Mouse (Mus musculus) heart, adult 2 months (tissue): ENCODE measurements around the gene Ankrd13a. TPM values are rescaled to one million over a fixed set of nuclear protein-coding genes. Genes with fewer than 3 reads are reported as not detected.

ENCODE experiments used
- DNase-seq, 2 experiments: peaks; one replicate each; pipeline ENCODE4 v3.0.0; 2021
- H3K27ac ChIP-seq: fragments of 200-600 bp; 2 replicates; pipeline ENCODE4 v1.8.1; 2022
- H3K27me3 ChIP-seq: fragments of 200-500 bp; 2 replicates; pipeline ENCODE4 v1.6.1; 2012; ENCODE audit warnings: mild to moderate bottlenecking, low read length, inconsistent platforms, mixed read lengths; ENCODE audit not compliant: control insufficient read depth, insufficient read depth
- H3K36me3 ChIP-seq: fragments of 200-500 bp; 2 replicates; pipeline ENCODE4 v1.6.1; 2012; ENCODE audit warnings: low read length, inconsistent platforms; ENCODE audit not compliant: control insufficient read depth, insufficient read depth
- H3K4me1 ChIP-seq: fragments of 200-500 bp; 2 replicates; pipeline ENCODE4 v1.6.1; 2011; ENCODE audit warnings: low read length; ENCODE audit not compliant: control insufficient read depth, insufficient read depth
- H3K4me3 ChIP-seq: fragments of 200-600 bp; 2 replicates; pipeline ENCODE4 v1.8.1; 2022
- H3K79me2 ChIP-seq: fragments of 200-500 bp; replicated peaks from 2 replicates; pipeline ENCODE4 v1.6.1; 2012; ENCODE audit warnings: mild to moderate bottlenecking, inconsistent platforms, low read length, moderate library complexity, mixed read lengths; ENCODE audit not compliant: control insufficient read depth, insufficient read depth
- H3K9ac ChIP-seq: fragments of 200-500 bp; 2 replicates; pipeline ENCODE4 v1.6.1; 2012; ENCODE audit warnings: low read depth, mild to moderate bottlenecking, control low read depth, inconsistent platforms, low read length, mixed read lengths
- CTCF ChIP-seq: fragments of 200-600 bp; IDR thresholded peaks from 2 replicates; pipeline ENCODE4 v1.8.1; 2022; ENCODE audit warnings: antibody characterized with exemption, mild to moderate bottlenecking, moderate library complexity
- EP300 ChIP-seq: fragments of 200-500 bp; IDR thresholded peaks from 2 replicates; pipeline ENCODE4 v1.6.1; 2011; ENCODE audit warnings: low read depth, low read length, control low read depth; ENCODE audit not compliant: insufficient read depth
- POLR2A ChIP-seq: fragments of 200-500 bp; IDR thresholded peaks from 2 replicates; pipeline ENCODE4 v1.6.1; 2011; ENCODE audit warnings: mild to moderate bottlenecking, low read depth, low read length, control low read depth; ENCODE audit not compliant: insufficient read depth
- WGBS: fragments of 180-500 bp; shearing (Covaris S2); methylation state at CpG from one replicate; pipeline ENCODE4 v1.1.7; 2018; 5-methylcytosine and 5-hydroxymethylcytosine counted together
- intact Hi-C: fragments of 180-260 bp; cut with DNase I; formaldehyde crosslinking; loops from one replicate; pipeline ENCODE4 v1.15.1; 2025
- polyA plus RNA-seq: library from polyadenylated mRNA; depleted of rRNA; stranded (reverse); fragments of >200 nt; gene quantifications from 2 replicates; pipeline ENCODE4 v1.2.3, GENCODE M21; 2012
- total RNA-seq, 2 experiments: library from RNA; stranded (reverse); gene quantifications; 2 replicates each; pipeline ENCODE4 v1.2.3; 2021

Ankrd13a gene
- total and polyA plus RNA-seq, 3 experiments = 21.3 to 32.9 (median 31.4) TPM

DNA sequence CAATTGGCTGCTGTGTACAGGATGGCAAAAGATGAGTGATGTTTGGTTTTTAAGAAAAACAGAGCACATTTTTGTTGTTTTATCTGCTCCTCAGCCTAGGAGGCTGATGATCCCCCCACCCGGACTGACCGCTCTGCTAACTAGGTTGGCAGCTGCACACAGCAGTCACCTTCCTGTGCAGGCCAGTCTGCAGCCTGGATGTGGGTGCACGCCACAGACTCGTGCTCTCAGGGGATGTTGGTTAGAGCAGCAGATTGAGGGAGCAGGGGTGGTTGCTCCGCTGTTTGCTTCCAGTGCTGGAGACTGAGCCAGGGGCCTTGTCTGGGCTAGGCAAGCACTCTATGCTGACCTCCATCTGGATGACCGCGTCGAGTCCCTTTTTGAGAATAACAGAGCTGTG is 4.7 kb upstream of the Ankrd13a start:
- Histone ChIP-seq H3K4me3 (no peak overlapping the region), H3K9ac (peak overlapping the region; percentile 30; the same call in 1 of the 2 replicates), H3K27ac (peak overlapping the region; percentile 9; the same call in 1 of the 2 replicates), H3K79me2 (peaks cover 12% of the 10 kb centered on the region), H3K36me3 (no peaks in the 10 kb centered on the region; the same call in 1 of the 2 replicates), H3K4me1 (peaks cover 12% of the 10 kb centered on the region), H3K27me3 (no peaks in the 10 kb centered on the region)
- DNase-seq = peak in 1 of 2 experiments; percentile 21
- TF ChIP-seq CTCF (no peak), EP300 (no peak), POLR2A (no peak)
- 61% methylated on average over 8 of the region's 8 CpGs for WGBS
- intact Hi-C loops = loop anchor here (5.0 kb wide), 1 partner anchor 32 kb away; no protein-coding TSS in a partner anchor

DNA sequence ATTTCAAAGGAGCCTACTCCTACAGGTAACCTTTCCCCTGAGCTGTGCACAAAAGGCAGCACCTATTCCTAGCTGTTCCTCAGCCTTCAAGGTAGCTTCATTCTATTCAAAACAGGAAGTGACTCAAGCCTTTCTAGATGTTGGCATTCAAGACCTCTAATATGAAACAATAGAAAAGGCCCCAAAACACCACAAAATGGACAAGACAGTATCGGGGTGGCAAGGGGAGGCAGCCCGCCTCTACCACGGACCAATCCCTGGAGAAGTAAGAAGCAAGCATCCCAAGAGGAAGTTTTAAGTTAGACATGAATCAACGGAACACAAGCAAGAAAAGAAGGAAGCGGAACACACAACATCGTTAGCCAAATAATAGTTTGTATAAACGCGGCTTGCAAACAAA is 2.7 kb upstream of the Ankrd13a start:
- no peak for TF ChIP-seq CTCF
- no peak for TF ChIP-seq POLR2A
- TF ChIP-seq EP300 = no peak
- intact Hi-C loops = loop anchor here (5.0 kb wide), 1 partner anchor 34 kb away; no protein-coding TSS in a partner anchor
- peak overlapping the region; percentile 99 for H3K27ac ChIP-seq
- peak in 1 of 2 experiments; percentile 21 for DNase-seq
- no peaks in the 10 kb centered on the region for H3K27me3 ChIP-seq
- H3K9ac ChIP-seq = peak overlapping the region; percentile 99
- H3K36me3 ChIP-seq = no peaks in the 10 kb centered on the region; the same call in 1 of the 2 replicates
- 32% methylated on average over 8 of the region's 8 CpGs for WGBS
- peaks cover 14% of the 10 kb centered on the region for H3K4me1 ChIP-seq
- H3K4me3 ChIP-seq = peak overlapping the region; percentile 86
- peaks cover 14% of the 10 kb centered on the region for H3K79me2 ChIP-seq

DNA sequence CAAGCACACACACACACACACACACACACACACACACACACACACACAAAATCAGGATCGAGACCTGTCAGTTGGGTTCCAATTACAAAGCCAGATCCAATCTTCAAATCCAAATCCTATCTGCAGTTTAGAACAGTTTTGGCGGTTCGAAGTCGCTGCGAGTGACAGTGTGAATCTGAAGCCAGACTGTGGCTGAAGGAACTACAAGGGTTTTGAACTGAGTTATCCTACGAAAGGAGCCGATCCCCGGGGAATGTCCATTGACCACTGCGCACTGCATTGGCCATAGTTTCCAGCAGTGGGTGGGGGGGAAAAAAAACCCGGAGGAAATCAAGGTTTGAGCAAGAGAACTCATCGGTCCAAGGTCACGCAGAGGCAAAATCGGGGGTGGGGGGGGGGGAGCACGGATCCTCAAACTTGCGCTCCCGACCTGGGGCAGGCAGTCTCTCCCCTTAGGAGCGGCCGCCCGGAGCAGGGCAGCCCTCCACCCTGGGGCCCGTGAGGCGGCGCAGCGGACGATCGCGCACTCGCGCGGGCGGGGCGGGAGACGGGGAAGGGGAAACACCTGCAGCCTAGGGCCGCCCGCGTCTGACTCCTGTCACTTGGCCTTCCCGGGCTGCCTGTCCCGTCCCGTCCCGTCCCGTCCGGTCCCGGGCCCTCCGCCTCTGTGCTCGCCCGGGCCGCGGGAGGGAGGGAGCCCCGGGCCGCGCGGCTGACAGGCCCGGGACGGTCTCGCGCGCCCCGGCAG is 1.8 kb upstream of the Ankrd13a start:
- Histone ChIP-seq H3K27ac (peak overlapping the region; percentile 99), H3K36me3 (no peaks in the 10 kb centered on the region; the same call in 1 of the 2 replicates), H3K79me2 (peaks cover 14% of the 10 kb centered on the region), H3K4me1 (peaks cover 14% of the 10 kb centered on the region), H3K27me3 (no peaks in the 10 kb centered on the region), H3K4me3 (peak overlapping the region; percentile 86), H3K9ac (peak overlapping the region; percentile 99)
- no peak for TF ChIP-seq CTCF
- no peak for TF ChIP-seq EP300
- TF ChIP-seq POLR2A = no peak
- peak; percentile 81 to 82 for DNase-seq
- 1% methylated on average over 57 of the region's 57 CpGs for WGBS
- intact Hi-C loops = loop anchor here (5.0 kb wide), 1 partner anchor 35 kb away; no protein-coding TSS in a partner anchor

- under 1% methylated on average over 52 of the region's 52 CpGs for WGBS
- TF ChIP-seq POLR2A (peak; percentile 82), EP300 (peak; percentile 89; the same call in 1 of the 2 replicates), CTCF (no peak)
These were observed 1.2 kb upstream of the Ankrd13a start for GRCm38 (mm10) chr5:114773211-114773710.

DNA sequence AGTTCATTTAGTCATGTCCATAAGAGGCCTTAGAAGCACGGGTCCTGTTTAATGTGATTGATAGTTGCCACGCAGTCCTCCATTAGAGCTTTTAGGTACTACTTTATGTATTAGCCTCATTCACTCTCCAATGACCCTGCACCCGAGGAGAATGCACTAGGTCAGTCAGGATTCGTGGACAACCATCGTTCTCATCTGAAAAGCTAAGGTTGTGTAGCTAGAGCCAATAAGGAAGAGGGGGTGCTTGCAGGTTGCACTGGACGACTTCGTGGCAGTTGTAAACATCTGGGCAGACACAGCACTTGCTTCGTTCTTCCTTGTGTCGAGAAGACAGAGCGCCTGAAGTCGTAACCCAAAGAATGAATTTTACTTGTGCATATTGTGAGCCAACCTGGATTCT is 697 bp upstream of the Ankrd13a start:
- TF ChIP-seq CTCF = no peak
- intact Hi-C loops = loop anchor here (1.0 to 5.0 kb wide), 2 partner anchors 32 to 36 kb away; no protein-coding TSS in a partner anchor
- DNase-seq = peak in 1 of 2 experiments; percentile 54
- peak overlapping the region; percentile 86 for H3K4me3 ChIP-seq
- H3K79me2 ChIP-seq = peaks cover 13% of the 10 kb centered on the region
- no peaks in the 10 kb centered on the region; the same call in 1 of the 2 replicates for H3K36me3 ChIP-seq
- H3K9ac ChIP-seq = peak overlapping the region; percentile 55
- peak overlapping the region; percentile 99 for H3K27ac ChIP-seq
- peaks cover 14% of the 10 kb centered on the region for H3K4me1 ChIP-seq
- no peaks in the 10 kb centered on the region for H3K27me3 ChIP-seq
- WGBS = 1% methylated on average over 11 of the region's 11 CpGs

More at GRCm38 (mm10) chr5:114773211-114773710, 1.2 kb upstream of the Ankrd13a start:
- peak; percentile 98 to 99 for DNase-seq
- Histone ChIP-seq H3K4me1 (peaks cover 14% of the 10 kb centered on the region), H3K27ac (peak overlapping the region; percentile 99), H3K9ac (peak overlapping the region; percentile 99), H3K27me3 (no peaks in the 10 kb centered on the region), H3K36me3 (no peaks in the 10 kb centered on the region; the same call in 1 of the 2 replicates), H3K79me2 (peaks cover 14% of the 10 kb centered on the region), H3K4me3 (peak overlapping the region; percentile 86)
- intact Hi-C loops = loop anchor here (5.0 kb wide), 1 partner anchor 36 kb away; no protein-coding TSS in a partner anchor
